Mouse (Mus musculus): ENCODE data around the gene Calml4. TPM values are rescaled to one million over a fixed set of nuclear protein-coding genes. Genes with fewer than 3 reads are reported as not detected.

Calml4 gene
- total and polyA plus RNA-seq, 3 experiments: not detected

- DNase-seq (ENCODE audit: extremely low read depth): no peak
- TF ChIP-seq JUN (IDR thresholded peaks at IDR 0.05; ENCODE audit: insufficient read depth, low read depth, low read length) (no peak), RAD21 (IDR thresholded peaks at IDR 0.05; ENCODE audit: low read depth, low read length) (peak; percentile 3), SMC3 (IDR thresholded peaks at IDR 0.05; ENCODE audit: low read depth, low read length) (peak; percentile 21; the same call in 1 of the 2 replicates), CTCF (conservative IDR thresholded peaks at IDR 0.05 in 1 of 2, IDR thresholded peaks at IDR 0.05 in 1 of 2; ENCODE audit: low read depth in 2 of 2, low read length in 2 of 2) (peak in 1 of 2 experiments; percentile 48; a peak in 2 of 4 replicates), ELF1 (IDR thresholded peaks at IDR 0.05; ENCODE audit: low read depth, low read length) (no peak)
Observed at GRCm38 (mm10) chr9:62835705-62836446, 22.0 kb upstream of the Calml4 start.

GRCm38 (mm10) chr9:62837611-62838010, 20.3 kb upstream of the Calml4 start:
- no peak overlapping the region for H3K27ac ChIP-seq (ENCODE audit: insufficient read depth, low read depth)

More at GRCm38 (mm10) chr9:62835705-62836446, 22.0 kb upstream of the Calml4 start:
- Histone ChIP-seq H3K36me3 (replicated peaks in 1 of 2; ENCODE audit: control insufficient read depth in 1 of 2, insufficient read depth in 1 of 2, low read length in 1 of 2) (peaks cover 0 to 11% of the 10 kb centered on the region in 2 experiments), H3K4me3 (replicated peaks in 1 of 3; ENCODE audit: low read depth in 2 of 3, low read length in 2 of 3, poor library complexity in 1 of 3) (no peak overlapping the region), H3K4me2 (ENCODE audit: insufficient read depth, low read depth, poor library complexity, severe bottlenecking) (no peak overlapping the region), H3K27me3 (replicated peaks) (no peaks in the 10 kb centered on the region), H3K9ac (ENCODE audit: insufficient read depth, low read depth) (no peak overlapping the region), H3K79me2 (replicated peaks; ENCODE audit: control insufficient read depth, extremely low read depth, insufficient read depth, poor library complexity, severe bottlenecking) (no peaks in the 10 kb centered on the region), H3K27ac (ENCODE audit: insufficient read depth, low read depth) (no peak overlapping the region), H3K9me3 (replicated peaks; ENCODE audit: low read length) (no peaks in the 10 kb centered on the region), H3K4me1 (ENCODE audit: control insufficient read depth in 1 of 2, insufficient read depth in 2 of 2) (peaks cover 9 to 25% of the 10 kb centered on the region in 2 experiments; a peak in 2 of 4 replicates)
- dilution Hi-C loops (cut with MboI; ENCODE audit: extremely low pct_ligation_motif_present, extremely low pct_unique_long_range_greater_than_20kb, low sequenced_read_pairs) (no loop called here), in situ Hi-C loops (cut with MboI; ENCODE audit: low pct_ligation_motif_present, low pct_unique_long_range_greater_than_20kb, low sequenced_read_pairs) (no loop called here)

GRCm38 (mm10) chr9:62838146-62838505, 19.8 kb upstream of the Calml4 start:
- TF ChIP-seq RCOR1 (conservative IDR thresholded peaks at IDR 0.05; ENCODE audit: low read depth, low read length): no peak
- no peak for TF ChIP-seq SMC3 (IDR thresholded peaks at IDR 0.05; ENCODE audit: low read depth, low read length)
- TF ChIP-seq NRF1 (IDR thresholded peaks at IDR 0.05; ENCODE audit: low read depth, low read length): no peak
- no peak for TF ChIP-seq MXI1 (IDR thresholded peaks at IDR 0.05; ENCODE audit: low read depth, low read length)
- TF ChIP-seq POLR2A (IDR thresholded peaks at IDR 0.05; ENCODE audit: low read depth, low read length): no peak
- no peak for TF ChIP-seq KAT2A (IDR thresholded peaks at IDR 0.05; ENCODE audit: insufficient replicate concordance, low read length)
- no peak for TF ChIP-seq UBTF (IDR thresholded peaks at IDR 0.05; ENCODE audit: low read depth, low read length)
- TF ChIP-seq ZNF384 (IDR thresholded peaks at IDR 0.05; ENCODE audit: low read depth, low read length): no peak
- no peak for TF ChIP-seq HCFC1 (IDR thresholded peaks at IDR 0.05; ENCODE audit: low read depth, low read length)
- TF ChIP-seq MEF2A (IDR thresholded peaks at IDR 0.05; ENCODE audit: borderline replicate concordance, low read depth, low read length): no peak
- TF ChIP-seq USF1 (IDR thresholded peaks at IDR 0.05; ENCODE audit: low read depth, low read length): no peak
- no peak for TF ChIP-seq EP300 (IDR thresholded peaks at IDR 0.05; ENCODE audit: low read length)
- TF ChIP-seq USF2 (conservative IDR thresholded peaks at IDR 0.05; ENCODE audit: low read depth, low read length): no peak
- Histone ChIP-seq H3K9me3 (replicated peaks; ENCODE audit: low read length) (no peaks in the 10 kb centered on the region), H3K9ac (ENCODE audit: insufficient read depth, low read depth) (peak overlapping the region; percentile 39), H3K27ac (ENCODE audit: insufficient read depth, low read depth) (no peak overlapping the region), H3K79me2 (replicated peaks; ENCODE audit: control insufficient read depth, extremely low read depth, insufficient read depth, poor library complexity, severe bottlenecking) (no peaks in the 10 kb centered on the region), H3K36me3 (replicated peaks in 1 of 2; ENCODE audit: control insufficient read depth in 1 of 2, insufficient read depth in 1 of 2, low read length in 1 of 2) (peaks cover 0 to 21% of the 10 kb centered on the region in 2 experiments), H3K27me3 (replicated peaks) (no peaks in the 10 kb centered on the region), H3K4me2 (ENCODE audit: insufficient read depth, low read depth, poor library complexity, severe bottlenecking) (peak overlapping the region; percentile 85), H3K4me1 (ENCODE audit: control insufficient read depth in 1 of 2, insufficient read depth in 2 of 2) (peaks cover 9 to 28% of the 10 kb centered on the region in 2 experiments; a peak in 2 of 4 replicates), H3K4me3 (replicated peaks in 1 of 3; ENCODE audit: low read depth in 2 of 3, low read length in 2 of 3, poor library complexity in 1 of 3) (peak overlapping the region; percentile 60 to 79 (median 68))
- DNase-seq (ENCODE audit: extremely low read depth): no peak
- in situ Hi-C loops (cut with MboI; ENCODE audit: low pct_ligation_motif_present, low pct_unique_long_range_greater_than_20kb, low sequenced_read_pairs) (no loop called here), dilution Hi-C loops (cut with MboI; ENCODE audit: extremely low pct_ligation_motif_present, extremely low pct_unique_long_range_greater_than_20kb, low sequenced_read_pairs) (no loop called here)

More at GRCm38 (mm10) chr9:62837611-62838010, 20.3 kb upstream of the Calml4 start:
- Histone ChIP-seq H3K36me3 (replicated peaks in 1 of 2; ENCODE audit: control insufficient read depth in 1 of 2, insufficient read depth in 1 of 2, low read length in 1 of 2) (peaks cover 0 to 16% of the 10 kb centered on the region in 2 experiments), H3K4me2 (ENCODE audit: insufficient read depth, low read depth, poor library complexity, severe bottlenecking) (peak overlapping the region; percentile 85), H3K4me3 (replicated peaks in 1 of 3; ENCODE audit: low read depth in 2 of 3, low read length in 2 of 3, poor library complexity in 1 of 3) (peak overlapping the region in 2 of 3 experiments; percentile 60 to 79), H3K4me1 (ENCODE audit: control insufficient read depth in 1 of 2, insufficient read depth in 2 of 2) (peaks cover 9 to 28% of the 10 kb centered on the region in 2 experiments; a peak in 2 of 4 replicates), H3K9ac (ENCODE audit: insufficient read depth, low read depth) (peak overlapping the region; percentile 39; the same call in 1 of the 2 replicates), H3K9me3 (replicated peaks; ENCODE audit: low read length) (no peaks in the 10 kb centered on the region), H3K79me2 (replicated peaks; ENCODE audit: control insufficient read depth, extremely low read depth, insufficient read depth, poor library complexity, severe bottlenecking) (no peaks in the 10 kb centered on the region), H3K27me3 (replicated peaks) (no peaks in the 10 kb centered on the region)
- dilution Hi-C loops (cut with MboI; ENCODE audit: extremely low pct_ligation_motif_present, extremely low pct_unique_long_range_greater_than_20kb, low sequenced_read_pairs) (no loop called here), in situ Hi-C loops (cut with MboI; ENCODE audit: low pct_ligation_motif_present, low pct_unique_long_range_greater_than_20kb, low sequenced_read_pairs) (no loop called here)
- no peak for TF ChIP-seq ELF1 (IDR thresholded peaks at IDR 0.05; ENCODE audit: low read depth, low read length)
- TF ChIP-seq POLR2AphosphoS2 (IDR thresholded peaks at IDR 0.05; ENCODE audit: low read depth, low read length): no peak
- no peak for TF ChIP-seq SMC3 (IDR thresholded peaks at IDR 0.05; ENCODE audit: low read depth, low read length)
- no peak for TF ChIP-seq HCFC1 (IDR thresholded peaks at IDR 0.05; ENCODE audit: low read depth, low read length)
- TF ChIP-seq IRF4 (IDR thresholded peaks at IDR 0.05; ENCODE audit: low read depth, low read length): no peak
- TF ChIP-seq E2F4 (IDR thresholded peaks at IDR 0.05; ENCODE audit: insufficient replicate concordance, low read depth, low read length): no peak
- TF ChIP-seq MAX (IDR thresholded peaks at IDR 0.05; ENCODE audit: low read length): no peak
- TF ChIP-seq CTCF (conservative IDR thresholded peaks at IDR 0.05 in 1 of 2, IDR thresholded peaks at IDR 0.05 in 1 of 2; ENCODE audit: low read depth in 2 of 2, low read length in 2 of 2): no peak
- no peak for TF ChIP-seq BHLHE40 (IDR thresholded peaks at IDR 0.05; ENCODE audit: low read depth, low read length)
- TF ChIP-seq UBTF (IDR thresholded peaks at IDR 0.05; ENCODE audit: low read depth, low read length): no peak
- no peak for TF ChIP-seq RAD21 (IDR thresholded peaks at IDR 0.05; ENCODE audit: low read depth, low read length)
- no peak for TF ChIP-seq JUN (IDR thresholded peaks at IDR 0.05; ENCODE audit: insufficient read depth, low read depth, low read length)
- no peak for TF ChIP-seq SIN3A (IDR thresholded peaks at IDR 0.05; ENCODE audit: low read length)
- no peak for TF ChIP-seq MEF2A (IDR thresholded peaks at IDR 0.05; ENCODE audit: borderline replicate concordance, low read depth, low read length)
- TF ChIP-seq ZNF384 (IDR thresholded peaks at IDR 0.05; ENCODE audit: low read depth, low read length): no peak
- TF ChIP-seq MAZ (IDR thresholded peaks at IDR 0.05; ENCODE audit: low read depth, low read length): no peak
- DNase-seq (ENCODE audit: extremely low read depth): no peak
